Mouse (Mus musculus) neural tube, embryonic 14.5 days (tissue): ENCODE results near the gene Erbb4. TPM values are rescaled to one million over a fixed set of nuclear protein-coding genes. Genes with fewer than 3 reads are reported as not detected.
A peak's percentile ranks its signal among the peaks of the same experiment; 100 is the strongest.

ENCODE experiments used
- ATAC-seq: fragments of 200-750 bp; cut with Nextera tagmentation; 2 replicates; pipeline ENCODE4 v1.8.0; 2017; ENCODE audit warnings: low read depth, mild to moderate bottlenecking, moderate TSS enrichment, moderate library complexity
- H3K27ac ChIP-seq: fragments of 300-500 bp; sonication (generic); 2 replicates; pipeline ENCODE4 v1.5.1; 2014; ENCODE audit warnings: low read depth, mild to moderate bottlenecking, control low read depth, low read length, moderate library complexity, mixed read lengths
- H3K27me3 ChIP-seq: fragments of 300-500 bp; sonication (generic); 2 replicates; pipeline ENCODE4 v1.6.1; 2014; ENCODE audit warnings: low read length; ENCODE audit not compliant: control insufficient read depth, insufficient read depth
- H3K36me3 ChIP-seq: fragments of 300-500 bp; sonication (generic); 2 replicates; pipeline ENCODE4 v1.6.1; 2014; ENCODE audit warnings: low read length, mixed read lengths; ENCODE audit not compliant: control insufficient read depth, insufficient read depth
- H3K4me1 ChIP-seq: fragments of 300-500 bp; sonication (generic); 2 replicates; pipeline ENCODE4 v1.6.1; 2014; ENCODE audit warnings: low read length; ENCODE audit not compliant: control insufficient read depth, insufficient read depth
- H3K4me2 ChIP-seq: fragments of 300-500 bp; sonication (generic); 2 replicates; pipeline ENCODE4 v1.6.1; 2014; ENCODE audit warnings: mild to moderate bottlenecking, low read depth, low read length, control low read depth
- H3K4me3 ChIP-seq: fragments of 300-500 bp; sonication (generic); 2 replicates; pipeline ENCODE4 v1.5.1; 2014; ENCODE audit warnings: low read depth, low read length, control low read depth, mixed read lengths
- H3K9ac ChIP-seq: fragments of 300-500 bp; sonication (generic); replicated peaks from 2 replicates; pipeline ENCODE4 v1.6.1; 2014; ENCODE audit warnings: low read depth, mild to moderate bottlenecking, control low read depth, low read length, mixed read lengths
- H3K9me3 ChIP-seq: fragments of 300-500 bp; sonication (generic); 2 replicates; pipeline ENCODE4 v1.6.1; 2016; ENCODE audit warnings: low read length; ENCODE audit not compliant: control insufficient read depth
- WGBS: fragments of 180-500 bp; shearing (Covaris S2); extraction: QIAGEN DNeasy Blood & Tissue Kit; methylation state at CpG from one replicate; pipeline ENCODE4 v1.1.7; 2014; 5-methylcytosine and 5-hydroxymethylcytosine counted together
- polyA plus RNA-seq: library from polyadenylated mRNA; unstranded; fragments of >200 nt; fragmentation: Nextera tagmentation; extraction: Ambion mirVana; gene quantifications from 2 replicates; pipeline ENCODE4 v1.2.1, GENCODE M21; 2014

Erbb4 gene
- polyA plus RNA-seq, 1 experiment from 2014 or later = 30.6 TPM

- no peak for ATAC-seq
- H3K36me3 ChIP-seq = no peaks in the 10 kb centered on the region
- no peak overlapping the region for H3K27ac ChIP-seq
- H3K4me2 ChIP-seq = no peak overlapping the region
- no peak overlapping the region for H3K4me3 ChIP-seq
- no peaks in the 10 kb centered on the region for H3K9me3 ChIP-seq
- 65% methylated on average over 2 of the region's 2 CpGs for WGBS
- no peaks in the 10 kb centered on the region for H3K27me3 ChIP-seq
- no peaks in the 10 kb centered on the region for H3K4me1 ChIP-seq
- H3K9ac ChIP-seq = no peak overlapping the region
These were observed 973.4 kb downstream of the Erbb4 start for GRCm38 (mm10) chr1:68134450-68134849.

- 85% methylated on average over 2 of the region's 2 CpGs for WGBS
- no peaks in the 10 kb centered on the region for H3K27me3 ChIP-seq
- no peak overlapping the region for H3K4me3 ChIP-seq
- H3K36me3 ChIP-seq = no peaks in the 10 kb centered on the region
- no peak overlapping the region for H3K27ac ChIP-seq
- 0 out of 2 replicates have a peak, but pooled peaks cover 3% of the 10 kb centered on the region for H3K4me1 ChIP-seq
- no peak for ATAC-seq
- H3K9ac ChIP-seq = no peak overlapping the region
- no peaks in the 10 kb centered on the region for H3K9me3 ChIP-seq
- H3K4me2 ChIP-seq = no peak overlapping the region
These were observed 984.3 kb downstream of the Erbb4 start for GRCm38 (mm10) chr1:68123541-68123940.

GRCm38 (mm10) chr1:68120364-68120763 lies 987.5 kb downstream of the Erbb4 start:
- Histone ChIP-seq H3K4me2 (no peak overlapping the region), H3K9me3 (no peaks in the 10 kb centered on the region), H3K27me3 (no peaks in the 10 kb centered on the region), H3K36me3 (no peaks in the 10 kb centered on the region), H3K4me3 (no peak overlapping the region), H3K4me1 (0 out of 2 replicates have a peak, but pooled peaks cover 3% of the 10 kb centered on the region), H3K27ac (no peak overlapping the region), H3K9ac (no peak overlapping the region)
- WGBS = 38% methylated on average over 7 of the region's 7 CpGs
- peak; percentile 70; the same call in 1 of the 2 replicates for ATAC-seq

- Histone ChIP-seq H3K27me3 (no peaks in the 10 kb centered on the region), H3K4me2 (no peak overlapping the region), H3K36me3 (no peaks in the 10 kb centered on the region), H3K9me3 (no peaks in the 10 kb centered on the region), H3K4me3 (no peak overlapping the region), H3K4me1 (0 out of 2 replicates have a peak, but pooled peaks cover 3% of the 10 kb centered on the region), H3K27ac (no peak overlapping the region), H3K9ac (no peak overlapping the region)
- WGBS = 70% methylated on average over 5 of the region's 5 CpGs
- no peak for ATAC-seq
These were observed 992.1 kb downstream of the Erbb4 start for GRCm38 (mm10) chr1:68115721-68116120.

- no peaks in the 10 kb centered on the region for H3K4me1 ChIP-seq
- no peak overlapping the region for H3K9ac ChIP-seq
- no peak overlapping the region for H3K4me3 ChIP-seq
- no peak overlapping the region for H3K4me2 ChIP-seq
- H3K27me3 ChIP-seq = no peaks in the 10 kb centered on the region
- ATAC-seq = 0 out of 2 replicates have a peak, but pooled peaks have one; percentile 2
- H3K27ac ChIP-seq = no peak overlapping the region
- no peaks in the 10 kb centered on the region for H3K9me3 ChIP-seq
- 53% methylated on average over 3 of the region's 3 CpGs for WGBS
- H3K36me3 ChIP-seq = no peaks in the 10 kb centered on the region
These were observed 1001.4 kb downstream of the Erbb4 start for GRCm38 (mm10) chr1:68106543-68106860.

GRCm38 (mm10) chr1:68105834-68106542 lies 1001.9 kb downstream of the Erbb4 start:
- no peak overlapping the region for H3K27ac ChIP-seq
- 41% methylated on average over 7 of the region's 7 CpGs for WGBS
- H3K9ac ChIP-seq = no peak overlapping the region
- H3K4me3 ChIP-seq = no peak overlapping the region
- no peaks in the 10 kb centered on the region for H3K27me3 ChIP-seq
- peak; percentile 51 for ATAC-seq
- H3K36me3 ChIP-seq = no peaks in the 10 kb centered on the region
- H3K9me3 ChIP-seq = no peaks in the 10 kb centered on the region
- H3K4me2 ChIP-seq = no peak overlapping the region
- H3K4me1 ChIP-seq = no peaks in the 10 kb centered on the region

- H3K9me3 ChIP-seq = no peaks in the 10 kb centered on the region
- H3K27me3 ChIP-seq = no peaks in the 10 kb centered on the region
- no peak for ATAC-seq
- no peak overlapping the region for H3K4me2 ChIP-seq
- 21% methylated on average over 1 of the region's 1 CpGs for WGBS
- no peak overlapping the region for H3K27ac ChIP-seq
- H3K4me1 ChIP-seq = no peaks in the 10 kb centered on the region
- no peak overlapping the region for H3K4me3 ChIP-seq
- H3K9ac ChIP-seq = no peak overlapping the region
- no peaks in the 10 kb centered on the region for H3K36me3 ChIP-seq
These were observed 1018.2 kb downstream of the Erbb4 start for GRCm38 (mm10) chr1:68089623-68090022.

- no peak overlapping the region for H3K27ac ChIP-seq
- 79% methylated on average over 4 of the region's 4 CpGs for WGBS
- ATAC-seq = no peak
These were observed 1051.4 kb downstream of the Erbb4 start for GRCm38 (mm10) chr1:68056494-68056893.

GRCm38 (mm10) chr1:68054715-68055114 lies 1053.1 kb downstream of the Erbb4 start:
- H3K9ac ChIP-seq = no peak overlapping the region
- H3K36me3 ChIP-seq = no peaks in the 10 kb centered on the region
- WGBS = 84% methylated on average over 3 of the region's 3 CpGs
- no peak for ATAC-seq
- no peak overlapping the region for H3K4me2 ChIP-seq
- H3K27me3 ChIP-seq = no peaks in the 10 kb centered on the region
- no peaks in the 10 kb centered on the region for H3K4me1 ChIP-seq
- no peak overlapping the region for H3K4me3 ChIP-seq
- H3K9me3 ChIP-seq = no peaks in the 10 kb centered on the region
- H3K27ac ChIP-seq = no peak overlapping the region

More at GRCm38 (mm10) chr1:68056494-68056893, 1051.4 kb downstream of the Erbb4 start:
- Histone ChIP-seq H3K4me3 (no peak overlapping the region), H3K36me3 (no peaks in the 10 kb centered on the region), H3K9ac (no peak overlapping the region), H3K4me1 (no peaks in the 10 kb centered on the region), H3K27me3 (no peaks in the 10 kb centered on the region), H3K9me3 (no peaks in the 10 kb centered on the region), H3K4me2 (no peak overlapping the region)
